Mouse (Mus musculus): ENCODE data around the gene Nbdy. TPM values are rescaled to one million over a fixed set of nuclear protein-coding genes. Genes with fewer than 3 reads are reported as not detected.

Nbdy gene
- 13.1 and 14.8 TPM in 2 replicates for polyA plus RNA-seq (2012; rRNA removed)

DNA sequence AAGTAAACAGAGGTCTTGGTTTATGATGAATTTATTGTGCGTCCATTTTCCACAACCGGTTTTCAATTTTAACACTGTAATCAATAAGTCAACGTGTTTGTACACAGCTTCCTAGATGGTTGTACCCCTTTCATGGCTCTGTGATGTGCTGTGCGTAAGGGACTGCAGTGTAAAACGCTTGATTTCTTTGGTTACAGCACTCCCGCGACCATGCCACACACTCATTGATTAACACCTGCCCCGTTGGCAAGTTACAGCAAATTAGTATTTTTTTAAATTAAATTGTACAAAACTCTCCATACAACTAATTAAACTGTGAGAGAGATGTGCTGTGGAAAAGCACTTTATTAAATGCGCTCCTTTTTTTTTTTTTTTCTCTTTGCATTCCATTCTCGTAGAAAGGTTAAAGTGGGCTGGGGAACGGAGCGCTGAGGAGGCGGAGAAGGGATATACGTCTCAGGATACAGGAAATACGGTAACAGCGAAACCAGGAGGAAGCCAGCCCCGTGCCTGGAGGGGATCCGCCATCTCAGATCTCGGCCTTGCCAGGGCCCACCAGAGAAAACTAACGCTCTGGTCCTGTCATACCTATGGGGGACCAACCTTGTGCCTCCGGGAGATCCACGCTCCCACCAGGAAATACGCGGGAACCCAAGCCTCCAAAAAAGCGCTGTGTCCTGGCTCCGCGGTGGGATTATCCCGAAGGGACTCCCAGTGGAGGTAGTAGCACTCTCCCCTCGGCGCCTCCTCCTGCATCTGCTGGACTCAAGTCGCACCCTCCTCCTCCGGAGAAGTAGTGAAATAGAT, at the start of gene Nbdy:
Gene Nbdy (plus strand): TSS at position 481 of the 807 bp plus-strand sequence.

DNA sequence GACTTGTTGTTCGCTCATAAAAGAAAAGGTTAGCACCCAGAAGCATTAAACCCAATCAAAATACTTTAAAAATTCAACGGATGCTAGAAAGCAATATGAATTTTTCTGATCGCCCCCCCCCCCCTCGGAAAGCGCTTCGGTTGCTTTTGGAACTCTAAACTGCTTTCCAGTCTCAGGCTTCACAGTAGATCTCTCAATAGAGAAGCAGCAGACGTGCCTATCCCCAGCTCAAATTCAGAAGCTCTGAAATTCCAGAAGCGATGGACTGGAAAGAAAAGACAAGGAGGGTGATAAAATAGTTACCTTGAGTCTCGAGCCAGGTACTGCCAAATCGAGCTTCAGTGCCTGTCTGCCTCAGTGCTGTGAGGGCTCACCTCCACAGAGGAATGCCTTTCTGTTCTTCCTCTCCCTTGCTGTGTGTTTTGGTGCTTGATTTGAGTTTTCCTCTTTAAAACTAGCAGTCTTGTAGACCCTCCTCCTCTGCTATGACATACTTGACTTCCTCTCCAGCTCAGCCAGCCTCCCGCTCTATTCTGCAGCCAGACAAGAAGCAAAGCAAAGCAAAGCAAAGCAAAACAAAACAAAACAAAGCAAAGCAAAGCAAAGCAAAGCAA, 27.5 kb upstream of the Nbdy start, which contains the start of gene Kctd12b:
Gene Kctd12b (minus strand): TSS at position 610 of the 614 bp plus-strand sequence.

Other genes with a start within 250 kb of the Nbdy start
- gene Ubqln2, start 225.4 kb upstream of the Nbdy start, polyA plus RNA-seq (2012; rRNA removed) = 7.1 and 7.4 TPM in 2 replicates
- not detected in 2 replicates for gene Cypt3, start 165.0 kb upstream of the Nbdy start, polyA plus RNA-seq (2012; rRNA removed)
- gene Kctd12b, start 27.2 kb upstream of the Nbdy start, polyA plus RNA-seq (2012; rRNA removed) = 0.73 and 0.79 TPM in 2 replicates
- 0.79 and 1.1 TPM in 2 replicates for gene Spin2c, start 108.6 kb downstream of the Nbdy start, polyA plus RNA-seq (2012; rRNA removed)

Data from liver, embryonic 18 days (tissue).